Mouse (Mus musculus) lung, adult 2 months (tissue): Measurements from ENCODE around the gene Abcc6.

Experiments used
- CTCF ChIP-seq: fragments of 200-500 bp; IDR thresholded peaks from 2 replicates; pipeline ENCODE4 v1.5.1; 2011; ENCODE audit warnings: mild to moderate bottlenecking, low read length, control low read depth; ENCODE audit not compliant: insufficient read depth
- POLR2A ChIP-seq: fragments of 200-500 bp; IDR thresholded peaks from 2 replicates; pipeline ENCODE4 v1.6.1; 2011; ENCODE audit warnings: low read depth, mild to moderate bottlenecking, control low read depth, low read length, borderline replicate concordance; ENCODE audit errors: extremely low read depth

- TF ChIP-seq CTCF = peak; percentile 78
- TF ChIP-seq POLR2A = peak; percentile 64
Observed at GRCm38 (mm10) chr7:46033109-46033869, 3.2 kb upstream of the Abcc6 start, which contains the start of gene Nomo1.
